Mouse (Mus musculus) embryonic fibroblast, embryonic 13.5 days (primary cell): ENCODE measurements around the gene Kif11. TPM values are rescaled to one million over a fixed set of nuclear protein-coding genes. Genes with fewer than 3 reads are reported as not detected.

ENCODE experiments used
- H3K27ac ChIP-seq: 2 replicates; pipeline ENCODE4 v1.5.1; 2012; ENCODE audit warnings: low read length, control low read depth, inconsistent platforms; ENCODE audit not compliant: insufficient read depth
- H3K4me1 ChIP-seq: 2 replicates; pipeline ENCODE4 v1.6.1; 2011; ENCODE audit warnings: low read length; ENCODE audit not compliant: control insufficient read depth, insufficient read depth
- H3K4me3 ChIP-seq: 2 replicates; pipeline ENCODE4 v1.5.1; 2011; ENCODE audit warnings: mild to moderate bottlenecking, control low read depth, low read length; ENCODE audit not compliant: insufficient read depth
- CTCF ChIP-seq: IDR thresholded peaks from 2 replicates; pipeline ENCODE4 v1.5.1; 2011; ENCODE audit warnings: mild to moderate bottlenecking, control low read depth, low read length, moderate library complexity, borderline replicate concordance; ENCODE audit not compliant: insufficient read depth
- POLR2A ChIP-seq: IDR thresholded peaks from 2 replicates; pipeline ENCODE4 v1.6.1; 2011; ENCODE audit warnings: low read depth, mild to moderate bottlenecking, control low read depth, low read length, moderate library complexity
- polyA plus RNA-seq: library from polyadenylated mRNA; stranded (reverse); fragments of >200 nt; gene quantifications from 2 replicates; pipeline ENCODE4 v1.2.4, GENCODE M21; 2011; ENCODE audit warnings: low read depth; ENCODE audit not compliant: missing spikeins, insufficient read length

Kif11 gene
- polyA plus RNA-seq, 1 experiment, result 48.6 TPM

- Histone ChIP-seq H3K4me1 (no peaks in the 10 kb centered on the region), H3K27ac (no peak overlapping the region), H3K4me3 (no peak overlapping the region)
- TF ChIP-seq POLR2A (no peak), CTCF (no peak)
Measured at GRCm38 (mm10) chr19:37468841-37469566, 92.8 kb downstream of the Kif11 start.

Other genes starting within 250 kb of the Kif11 start
- gene March5, start 168.9 kb upstream of the Kif11 start, polyA plus RNA-seq, result 165 and 189 TPM in 2 replicates
- gene Cpeb3, start 167.8 kb upstream of the Kif11 start, polyA plus RNA-seq, result 2.2 and 2.3 TPM in 2 replicates
- gene Ide, start 38.6 kb upstream of the Kif11 start, polyA plus RNA-seq, result 59.2 and 62.2 TPM in 2 replicates
- 0.84 TPM in 1 of 2 replicates, not detected in the other for gene Hhex, start 58.4 kb downstream of the Kif11 start, polyA plus RNA-seq
- 2.5 and 3.2 TPM in 2 replicates for gene Exoc6, start 174.0 kb downstream of the Kif11 start, polyA plus RNA-seq